Mouse (Mus musculus) common myeloid progenitor, adult 5-6 weeks (primary cell): Measurements from ENCODE around the gene Mettl2. TPM values are rescaled to one million over a fixed set of nuclear protein-coding genes. Genes with fewer than 3 reads are reported as not detected.
"Not testable (repeated sequence)": the region's sequence is repeated elsewhere in the genome, so short reads cannot be mapped to it uniquely, and the experiment has no call there.

Experiments used
- ATAC-seq: replicated peaks from 2 replicates; pipeline ENCODE4 v1.8.0; 2016; ENCODE audit warnings: low read depth, mild to moderate bottlenecking, moderate TSS enrichment, inconsistent platforms; ENCODE audit not compliant: poor library complexity, severe bottlenecking
- total RNA-seq: library from RNA; stranded (forward); fragments of 200-1000, 187-1606 nt; gene quantifications from 2 replicates; pipeline ENCODE4 v1.2.3, GENCODE M21; 2017

Gene Mettl2
- total RNA-seq = 27.3 and 33.8 TPM in 2 replicates

- peak; percentile 85 for ATAC-seq
These were observed at the start of gene Mettl2 for GRCm38 (mm10) chr11:105125735-105126519. Gene Mettl2 (plus strand): TSS chr11:105126425.

DNA sequence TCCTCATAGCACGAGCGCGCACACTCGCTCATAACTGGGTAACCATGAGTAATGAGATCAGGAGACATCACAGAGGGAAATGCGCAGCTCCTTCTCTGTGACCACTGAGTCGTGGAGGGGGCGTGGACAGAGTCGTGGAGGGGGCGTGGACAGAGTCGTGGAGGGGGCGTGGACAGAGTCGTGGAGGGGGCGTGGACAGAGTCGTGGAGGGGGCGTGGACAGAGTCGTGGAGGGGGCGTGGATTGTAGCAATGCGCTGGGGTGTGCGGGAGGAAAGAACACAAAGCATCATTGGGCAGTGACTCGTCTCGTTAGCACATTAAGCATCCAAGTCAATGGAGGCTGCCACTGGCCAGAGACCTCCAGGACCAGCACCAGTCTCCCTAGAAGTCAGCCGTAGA is 13.8 kb upstream of the Mettl2 start:
- ATAC-seq = not testable (repeated sequence)

DNA sequence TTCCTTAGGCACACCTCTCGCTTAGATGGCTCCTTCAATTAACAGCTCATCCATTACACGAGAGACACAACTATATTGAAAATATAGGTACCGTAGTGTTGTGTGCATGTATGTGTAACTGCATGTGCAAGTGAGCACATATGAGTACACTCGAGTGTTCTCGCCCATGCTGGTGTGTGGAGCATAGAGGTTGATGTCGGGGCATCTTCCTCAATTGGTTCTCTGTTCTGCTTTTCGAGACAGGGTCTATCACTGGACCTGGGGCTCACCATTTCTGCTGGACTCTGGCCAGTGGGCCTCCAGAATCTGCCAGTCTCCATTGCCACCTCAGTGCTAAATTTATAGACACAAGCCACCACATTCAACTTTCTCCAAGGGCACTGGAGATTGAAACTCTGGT is 8.4 kb upstream of the Mettl2 start:
- ATAC-seq = no peak

- ATAC-seq = no peak
These were observed 5.6 kb upstream of the Mettl2 start for GRCm38 (mm10) chr11:105120551-105121061.

DNA sequence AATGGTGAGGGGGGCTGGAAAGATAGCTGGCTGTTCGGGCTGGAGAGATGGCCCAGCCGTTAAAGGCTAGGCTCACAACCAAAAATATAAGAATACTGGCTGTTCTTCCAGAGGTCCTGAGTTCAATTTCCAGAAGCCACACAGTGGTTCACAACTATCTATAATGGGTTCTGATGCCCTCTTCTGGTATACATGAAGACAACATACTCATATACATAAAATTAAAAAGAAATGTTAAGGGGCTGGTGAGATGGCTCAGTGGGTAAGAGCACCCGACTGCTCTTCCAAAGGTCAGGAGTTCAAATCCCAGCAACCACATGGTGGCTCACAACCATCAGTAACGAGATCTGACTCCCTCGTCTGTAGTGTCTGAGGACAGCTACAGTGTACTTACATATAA is 4.4 kb upstream of the Mettl2 start:
- not testable (repeated sequence) for ATAC-seq

DNA sequence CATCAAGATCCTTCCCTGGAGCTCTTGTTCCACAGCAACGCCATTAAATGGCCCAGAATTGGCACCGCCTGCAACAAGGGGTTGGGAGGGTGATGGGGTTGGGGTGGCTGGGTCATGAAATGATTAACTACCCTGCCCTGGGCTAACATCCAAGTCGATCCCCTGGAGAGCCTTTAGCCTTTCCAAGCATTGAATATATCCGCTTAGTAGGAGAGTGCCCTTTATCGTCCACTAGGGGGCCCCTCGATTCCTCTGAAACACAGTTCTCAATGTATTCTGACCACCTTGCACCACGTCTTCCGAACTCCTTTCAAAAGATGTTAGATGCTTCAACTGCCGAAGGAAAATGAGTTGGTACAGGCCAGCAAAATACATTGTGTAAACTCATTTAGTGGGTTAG is 2.2 kb upstream of the Mettl2 start:
- ATAC-seq = peak; percentile 63

GRCm38 (mm10) chr11:105126520-105127029 is 350 bp downstream of the Mettl2 start:
- peak; percentile 10; the same call in 1 of the 2 replicates for ATAC-seq

DNA sequence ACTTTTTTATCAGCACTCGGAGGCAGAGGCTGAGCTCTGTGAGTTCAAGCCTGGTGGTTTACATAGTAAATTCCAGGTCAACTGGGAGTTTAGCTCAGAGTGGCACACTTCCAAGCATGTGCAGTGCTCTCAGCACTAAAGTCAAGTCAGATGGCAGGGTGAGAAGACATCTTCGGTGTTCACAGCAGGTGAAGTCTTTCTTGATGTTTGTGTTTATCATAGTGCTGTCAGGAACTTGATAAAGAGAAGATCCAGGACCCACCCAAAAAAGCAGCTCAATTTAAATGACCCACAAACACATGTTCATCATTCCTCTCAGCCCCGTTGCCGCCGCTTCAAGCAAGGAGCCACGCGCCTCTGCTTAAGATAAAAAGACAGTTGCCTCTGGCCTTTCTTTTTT is 9.5 kb downstream of the Mettl2 start:
- peak; percentile 29; the same call in 1 of the 2 replicates for ATAC-seq

DNA sequence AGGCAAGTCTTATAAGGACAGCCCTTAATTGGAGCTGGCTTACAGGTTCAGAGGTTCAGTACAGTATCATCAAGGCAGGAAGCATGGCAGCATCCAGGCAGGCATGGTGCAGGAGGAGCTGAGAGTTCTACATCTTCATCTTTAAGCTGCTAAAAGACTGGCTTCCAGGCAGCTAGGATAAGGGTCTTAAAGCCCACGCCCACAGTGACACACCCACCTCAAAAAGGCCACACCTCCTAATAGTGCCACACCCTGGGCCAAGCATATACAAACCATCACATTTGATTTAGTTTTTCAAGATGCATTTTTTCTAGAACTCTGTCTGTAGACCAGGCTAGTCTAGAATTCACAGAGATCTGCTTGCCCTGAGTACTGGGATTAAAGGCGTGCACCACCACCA is 11.0 kb downstream of the Mettl2 start:
- not testable (repeated sequence) for ATAC-seq

DNA sequence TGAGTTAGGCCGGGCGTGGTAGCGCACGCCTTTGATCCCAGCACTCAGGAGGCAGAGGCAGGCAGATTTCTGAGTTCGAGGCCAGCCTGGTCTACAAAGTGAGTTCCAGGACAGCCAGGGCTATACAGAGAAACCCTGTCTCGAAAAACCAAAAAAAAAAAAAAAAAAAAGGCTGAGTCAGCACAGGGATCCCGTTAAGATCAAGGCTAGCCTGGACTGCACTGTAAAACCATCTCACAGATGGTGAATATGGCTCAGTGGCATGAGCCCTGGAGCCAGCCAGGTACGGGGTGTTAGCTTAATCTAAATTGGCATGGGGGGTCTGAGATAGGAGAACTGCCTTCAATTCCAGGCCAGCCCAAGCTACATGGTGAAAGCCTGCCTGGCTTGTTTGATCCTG is 14.3 kb downstream of the Mettl2 start:
- not testable (repeated sequence) for ATAC-seq

GRCm38 (mm10) chr11:105141115-105141514 is 14.9 kb downstream of the Mettl2 start:
- no peak for ATAC-seq

GRCm38 (mm10) chr11:105143564-105143963 is 17.3 kb downstream of the Mettl2 start:
- ATAC-seq = no peak

DNA sequence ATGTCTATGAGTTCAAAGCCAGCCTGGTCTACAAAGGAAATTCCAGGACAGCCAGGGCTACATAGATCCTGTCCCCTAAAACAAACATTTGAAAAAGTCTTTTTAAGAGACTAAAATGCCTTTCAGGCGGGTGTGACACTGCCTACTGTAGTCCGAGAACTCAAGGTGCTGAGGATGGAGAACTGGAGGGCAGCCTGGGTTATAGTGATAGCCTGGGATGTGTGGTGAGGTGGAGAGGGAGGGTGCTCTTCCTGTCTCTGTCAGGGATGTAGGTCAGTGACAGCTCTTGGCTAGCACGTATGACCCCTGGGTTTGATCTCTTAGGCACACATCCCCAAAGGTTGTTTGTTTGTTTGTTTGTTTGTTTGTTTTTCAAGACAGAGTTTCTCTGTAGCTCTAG is 17.9 kb downstream of the Mettl2 start:
- no peak for ATAC-seq

DNA sequence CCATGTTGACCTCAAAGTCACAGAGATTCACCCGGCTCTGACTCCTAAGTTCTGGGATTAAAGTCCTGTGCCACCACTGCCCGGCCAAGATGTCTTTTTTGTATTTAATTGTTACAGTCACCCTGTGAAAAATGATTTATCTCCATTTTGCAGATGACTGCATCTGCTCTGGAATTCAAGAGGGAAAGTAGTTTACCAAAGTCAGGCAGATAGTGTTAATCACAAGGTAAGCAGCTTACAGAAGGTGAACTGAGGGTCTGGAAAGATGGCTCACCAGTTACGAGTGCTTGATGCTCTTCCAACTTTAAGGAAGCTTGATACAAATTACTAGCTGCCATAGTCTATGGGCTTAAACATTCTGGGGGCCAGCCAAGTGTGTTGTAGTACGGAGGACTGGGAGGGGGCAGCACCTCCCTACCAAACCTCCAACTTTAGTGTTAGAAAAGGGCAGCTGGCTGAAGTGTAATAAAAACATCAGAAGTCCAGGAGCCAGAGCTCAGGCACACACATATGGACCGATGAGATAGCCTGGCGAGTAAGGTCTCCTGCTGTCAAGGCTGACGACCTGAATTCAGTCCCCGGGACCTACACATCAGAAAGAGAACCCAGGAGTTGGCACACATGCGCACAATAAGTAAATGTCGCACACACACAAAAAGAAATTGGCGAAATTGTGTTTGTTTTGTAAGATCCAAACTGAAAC is 18.4 kb downstream of the Mettl2 start:
- ATAC-seq = no peak

DNA sequence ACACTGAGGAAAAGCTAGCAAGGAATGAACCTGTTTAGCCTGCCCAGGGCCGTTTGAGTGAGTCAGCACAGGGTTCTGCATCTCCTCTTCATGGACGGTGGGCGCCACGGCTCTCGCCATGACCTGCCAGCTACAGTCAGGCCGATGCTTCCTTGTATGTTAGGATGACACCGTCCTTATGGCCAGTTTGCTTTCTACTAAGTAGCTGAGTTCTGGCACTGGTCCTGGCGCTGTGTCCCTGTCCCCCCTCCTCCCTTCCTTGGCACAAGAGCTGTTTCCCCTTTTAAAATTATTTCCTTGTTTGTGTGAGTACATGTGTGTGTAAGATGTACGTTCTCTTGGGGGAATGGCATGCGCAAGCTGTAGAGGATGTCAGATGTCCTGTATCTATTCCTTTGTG is 19.0 kb downstream of the Mettl2 start:
- ATAC-seq = no peak

- no peak for ATAC-seq
These were observed 20.4 kb downstream of the Mettl2 start, which contains the start of gene Gm10842 for GRCm38 (mm10) chr11:105146593-105146992. Gene Gm10842 (plus strand): TSS chr11:105146893.

DNA sequence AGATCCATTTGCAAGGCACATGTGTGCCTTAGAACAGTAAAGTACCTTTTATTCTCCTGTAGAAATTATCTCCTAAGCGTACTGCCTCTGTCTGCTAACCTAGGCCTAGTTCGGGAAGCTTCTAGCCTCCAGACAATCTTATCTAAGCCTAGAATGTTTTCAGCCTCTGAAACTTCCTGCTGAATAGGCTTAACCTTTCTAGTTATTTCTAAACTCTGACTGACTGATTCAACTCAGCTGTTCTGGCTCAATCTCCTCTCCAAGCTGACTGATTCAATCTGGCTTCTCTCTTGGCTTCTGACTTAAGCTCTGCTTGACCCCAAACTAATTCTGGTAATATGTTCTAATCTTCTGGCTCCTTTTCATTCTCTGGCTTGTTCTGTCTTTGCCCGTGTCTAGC is 23.1 kb downstream of the Mettl2 start:
- no peak for ATAC-seq

GRCm38 (mm10) chr11:105149766-105150165 is 23.5 kb downstream of the Mettl2 start:
- ATAC-seq = no peak

- ATAC-seq = no peak
These were observed 24.5 kb downstream of the Mettl2 start for GRCm38 (mm10) chr11:105150691-105151090.

- 0 out of 2 replicates have a peak, but pooled peaks have one; percentile 23 for ATAC-seq
These were observed 25.2 kb downstream of the Mettl2 start for GRCm38 (mm10) chr11:105151226-105152016.
